Mouse (Mus musculus) lung, postnatal 0 days (tissue): Measurements from ENCODE around the gene Cdc14b.

Experiments
- CTCF ChIP-seq: IDR thresholded peaks from 2 replicates; pipeline ENCODE4 v1.5.1; 2016; ENCODE audit warnings: antibody characterized with exemption, mild to moderate bottlenecking
- EP300 ChIP-seq: IDR thresholded peaks from 2 replicates; pipeline ENCODE4 v1.6.1; 2016; ENCODE audit warnings: antibody characterized with exemption, mild to moderate bottlenecking, control low read depth

DNA sequence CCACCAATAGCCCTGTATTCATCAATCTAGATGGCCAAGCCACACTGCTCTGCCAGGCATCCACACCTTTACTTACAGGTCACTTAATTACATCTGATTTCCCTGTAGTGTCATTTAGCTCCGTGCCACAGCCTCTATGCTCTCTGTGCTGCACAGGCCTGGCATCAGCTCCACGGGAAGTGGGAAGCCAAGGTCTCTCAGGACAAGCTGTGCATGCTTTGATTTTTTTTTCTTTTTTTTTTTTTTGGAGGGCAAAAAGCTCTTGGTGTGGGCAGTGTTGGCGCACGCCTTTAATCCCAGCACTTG lies 16.6 kb downstream of the Cdc14b start:
- TF ChIP-seq CTCF (no peak), EP300 (no peak)
